Mouse (Mus musculus) adrenal gland, postnatal 36 days (tissue): Measurements from ENCODE around the gene Mfsd8. TPM values are rescaled to one million over a fixed set of nuclear protein-coding genes. Genes with fewer than 3 reads are reported as not detected.
"Not testable (repeated sequence)": the region's sequence is repeated elsewhere in the genome, so short reads cannot be mapped to it uniquely, and the experiment has no call there.

Source experiments
- DNase-seq, 2 experiments: peaks; one replicate each; pipeline ENCODE4 v3.0.0; 2021; ENCODE audit warnings: mixed read lengths in 1 of 2
- long read RNA-seq, 2 experiments: library from polyadenylated mRNA; stranded (forward); transcript quantifications; one replicate each; pipeline ENCODE4 v2.0.0; 2021; ENCODE audit warnings: borderline sequencing depth in 2 of 2
- total RNA-seq, 2 experiments: library from RNA; stranded (reverse); gene quantifications; 2 replicates each; pipeline ENCODE4 v1.2.3; 2021

Mfsd8 gene
- 10 to 100 TPM; 20.0 to 20.4 TPM for total RNA-seq
- long read RNA-seq, experiment 1, transcript Mfsd8-201 (12 exons, 3,151 nt), result major isoform, 25 of 33 reads
- long read RNA-seq, experiment 1, partial matches to known transcripts, result 0 of 33 reads
- long read RNA-seq, experiment 1, other reads (novel, unspliced or antisense), result 8 of 33 reads
- long read RNA-seq, experiment 2, partial matches to known transcripts, result 1 of 6 reads
- long read RNA-seq, experiment 2, other reads (novel, unspliced or antisense), result 1 of 6 reads

GRCm38 (mm10) chr3:40846473-40846956 lies at the start of gene Mfsd8:
Gene Mfsd8 (minus strand): TSS chr3:40846886.
- peak; percentile 95 for DNase-seq

GRCm38 (mm10) chr3:40894336-40894735 lies 47.6 kb upstream of the Mfsd8 start:
- DNase-seq, result peak in 1 of 2 experiments; percentile 5

- peak; percentile 97 to 98 for DNase-seq
These were observed 47.2 kb upstream of the Mfsd8 start for GRCm38 (mm10) chr3:40893816-40894258.

GRCm38 (mm10) chr3:40853123-40853738 lies 6.5 kb upstream of the Mfsd8 start:
- not testable (repeated sequence) for DNase-seq

- not testable (repeated sequence) for DNase-seq
These were observed 1.2 kb upstream of the Mfsd8 start for GRCm38 (mm10) chr3:40847936-40848335.

- peak; percentile 32 to 48 for DNase-seq
These were observed 332 bp upstream of the Mfsd8 start for GRCm38 (mm10) chr3:40847018-40847417.

GRCm38 (mm10) chr3:40846957-40847017 lies 101 bp upstream of the Mfsd8 start, which contains the start of gene Abhd18:
Gene Abhd18 (plus strand): TSS chr3:40846970.
- not testable (repeated sequence) for DNase-seq

- peak; percentile 4 to 33 for DNase-seq
These were observed 1.2 kb downstream of the Mfsd8 start for GRCm38 (mm10) chr3:40845521-40845920.

GRCm38 (mm10) chr3:40813275-40813674 lies 33.4 kb downstream of the Mfsd8 start:
- DNase-seq, result no peak

GRCm38 (mm10) chr3:40809894-40810293 lies 36.8 kb downstream of the Mfsd8 start:
- no peak for DNase-seq

- no peak for DNase-seq
These were observed 38.0 kb downstream of the Mfsd8 start for GRCm38 (mm10) chr3:40808686-40809085.

- no peak for DNase-seq
These were observed 39.8 kb downstream of the Mfsd8 start for GRCm38 (mm10) chr3:40806871-40807270.

GRCm38 (mm10) chr3:40800373-40800823 lies 46.3 kb downstream of the Mfsd8 start:
- DNase-seq, result peak; percentile 50 to 53

GRCm38 (mm10) chr3:40799530-40800372 lies 46.9 kb downstream of the Mfsd8 start, which contains the start of gene Plk4:
Gene Plk4 (plus strand): TSS chr3:40800019.
- DNase-seq, result peak; percentile 98

GRCm38 (mm10) chr3:40798500-40798899 lies 48.2 kb downstream of the Mfsd8 start:
- peak; percentile 42 to 63 for DNase-seq

GRCm38 (mm10) chr3:40798054-40798453 lies 48.6 kb downstream of the Mfsd8 start:
- peak in 1 of 2 experiments; percentile 6 for DNase-seq

- DNase-seq, result no peak
These were observed 52.9 kb downstream of the Mfsd8 start for GRCm38 (mm10) chr3:40793783-40794182.

Other genes starting within 250 kb of the Mfsd8 start
- gene Slc25a31, start 138.0 kb downstream of the Mfsd8 start, total RNA-seq, result not detected
- 10 to 100 TPM; 56.4 to 79.6 TPM for gene Hspa4l, start 102.4 kb downstream of the Mfsd8 start, total RNA-seq
- 1 to 10 TPM; 4.6 to 7.2 TPM for gene Plk4, start 46.9 kb downstream of the Mfsd8 start, total RNA-seq
- gene Abhd18, start 84 bp upstream of the Mfsd8 start, total RNA-seq, result 1 to 10 TPM; 4.9 to 5.2 TPM
- gene 1700034I23Rik, start 55.7 kb upstream of the Mfsd8 start, total RNA-seq, result under 1 TPM in 1 of 2 experiments, not detected in 1; 0.13 TPM
- 10 to 100 TPM; 27.4 to 35.7 TPM for gene Larp1b, start 102.9 kb upstream of the Mfsd8 start, total RNA-seq
- 10 to 100 TPM; 59.1 to 59.3 TPM for gene Pgrmc2, start 236.2 kb upstream of the Mfsd8 start, total RNA-seq